Mouse (Mus musculus): ENCODE data around the gene Tlr7. TPM values are rescaled to one million over a fixed set of nuclear protein-coding genes. Genes with fewer than 3 reads are reported as not detected.
"Not testable (repeated sequence)": the region's sequence is repeated elsewhere in the genome, so short reads cannot be mapped to it uniquely, and the experiment has no call there.

Tlr7 gene
- polyA plus RNA-seq, 1 experiment = 0.02 TPM

- no peak overlapping the region for H3ac ChIP-seq (ENCODE audit: control insufficient read depth, insufficient read length, low read depth)
- no peaks in the 10 kb centered on the region for H3K79me3 ChIP-seq (ENCODE audit: low read depth)
- no peaks in the 10 kb centered on the region for H3K27me3 ChIP-seq (ENCODE audit: control insufficient read depth, insufficient read depth, insufficient read length)
- H3K36me3 ChIP-seq (ENCODE audit: control insufficient read depth, insufficient read depth) = no peaks in the 10 kb centered on the region
- no peak for TF ChIP-seq MYOG (IDR thresholded peaks at IDR 0.05; ENCODE audit: control insufficient read depth, extremely low read depth, insufficient read length)
- TF ChIP-seq MYOD1 (IDR thresholded peaks at IDR 0.05; ENCODE audit: control insufficient read depth, insufficient read length, low read depth) = no peak
- TF ChIP-seq FOSL1 (IDR thresholded peaks at IDR 0.05; ENCODE audit: insufficient read depth, low read length, poor library complexity, severe bottlenecking) = no peak
- TF ChIP-seq MAX (IDR thresholded peaks at IDR 0.05) = no peak
- no peak for TF ChIP-seq USF1 (IDR thresholded peaks at IDR 0.05; ENCODE audit: low read depth)
- no peak for TF ChIP-seq CTCF (IDR thresholded peaks at IDR 0.05; ENCODE audit: control insufficient read depth, insufficient read depth, insufficient read length)
- TF ChIP-seq CEBPB (IDR thresholded peaks at IDR 0.05; ENCODE audit: low read depth) = no peak
- H3K79me2 ChIP-seq (ENCODE audit: control insufficient read depth, insufficient read depth) = no peaks in the 10 kb centered on the region
- H3K4me3 ChIP-seq (ENCODE audit: insufficient read depth, poor library complexity, severe bottlenecking) = no peak overlapping the region
These were observed 6.6 kb downstream of the Tlr7 start for GRCm38 (mm10) chrX:167323742-167324141.

- Histone ChIP-seq H3K27me3 (ENCODE audit: control insufficient read depth, insufficient read depth, insufficient read length) (no peaks in the 10 kb centered on the region), H3K79me2 (ENCODE audit: control insufficient read depth, insufficient read depth) (no peaks in the 10 kb centered on the region), H3ac (ENCODE audit: control insufficient read depth, insufficient read length, low read depth) (no peak overlapping the region), H3K79me3 (ENCODE audit: low read depth) (no peaks in the 10 kb centered on the region), H3K36me3 (ENCODE audit: control insufficient read depth, insufficient read depth) (no peaks in the 10 kb centered on the region), H3K4me3 (ENCODE audit: insufficient read depth, poor library complexity, severe bottlenecking) (no peak overlapping the region)
- no peak for TF ChIP-seq FOSL1 (IDR thresholded peaks at IDR 0.05; ENCODE audit: insufficient read depth, low read length, poor library complexity, severe bottlenecking)
- TF ChIP-seq MYOG (IDR thresholded peaks at IDR 0.05; ENCODE audit: control insufficient read depth, extremely low read depth, insufficient read length) = no peak
- no peak for TF ChIP-seq CTCF (IDR thresholded peaks at IDR 0.05; ENCODE audit: control insufficient read depth, insufficient read depth, insufficient read length)
- no peak for TF ChIP-seq CEBPB (IDR thresholded peaks at IDR 0.05; ENCODE audit: low read depth)
- TF ChIP-seq MYOD1 (IDR thresholded peaks at IDR 0.05; ENCODE audit: control insufficient read depth, insufficient read length, low read depth) = no peak
These were observed 9.0 kb downstream of the Tlr7 start for GRCm38 (mm10) chrX:167321233-167321806.

GRCm38 (mm10) chrX:167318819-167319396 lies 11.4 kb downstream of the Tlr7 start:
- Histone ChIP-seq H3K79me2 (ENCODE audit: control insufficient read depth, insufficient read depth) (no peaks in the 10 kb centered on the region), H3K4me3 (ENCODE audit: insufficient read depth, poor library complexity, severe bottlenecking) (no peak overlapping the region), H3K27me3 (ENCODE audit: control insufficient read depth, insufficient read depth, insufficient read length) (no peaks in the 10 kb centered on the region), H3K36me3 (ENCODE audit: control insufficient read depth, insufficient read depth) (no peaks in the 10 kb centered on the region), H3ac (ENCODE audit: control insufficient read depth, insufficient read length, low read depth) (no peak overlapping the region), H3K79me3 (ENCODE audit: low read depth) (no peaks in the 10 kb centered on the region)
- TF ChIP-seq FOSL1 (IDR thresholded peaks at IDR 0.05; ENCODE audit: insufficient read depth, low read length, poor library complexity, severe bottlenecking) (no peak), CEBPB (IDR thresholded peaks at IDR 0.05; ENCODE audit: low read depth) (no peak), MYOG (IDR thresholded peaks at IDR 0.05; ENCODE audit: control insufficient read depth, extremely low read depth, insufficient read length) (no peak), MAX (IDR thresholded peaks at IDR 0.05) (no peak), USF1 (IDR thresholded peaks at IDR 0.05; ENCODE audit: low read depth) (no peak), CTCF (IDR thresholded peaks at IDR 0.05; ENCODE audit: control insufficient read depth, insufficient read depth, insufficient read length) (no peak), MYOD1 (IDR thresholded peaks at IDR 0.05; ENCODE audit: control insufficient read depth, insufficient read length, low read depth) (no peak)

- Histone ChIP-seq H3K4me3 (ENCODE audit: insufficient read depth, poor library complexity, severe bottlenecking) (no peak overlapping the region), H3K36me3 (ENCODE audit: control insufficient read depth, insufficient read depth) (no peaks in the 10 kb centered on the region), H3K79me2 (ENCODE audit: control insufficient read depth, insufficient read depth) (no peaks in the 10 kb centered on the region), H3K79me3 (ENCODE audit: low read depth) (no peaks in the 10 kb centered on the region), H3K27me3 (ENCODE audit: control insufficient read depth, insufficient read depth, insufficient read length) (no peaks in the 10 kb centered on the region), H3ac (ENCODE audit: control insufficient read depth, insufficient read length, low read depth) (no peak overlapping the region)
- TF ChIP-seq USF1 (IDR thresholded peaks at IDR 0.05; ENCODE audit: low read depth) = no peak
- no peak for TF ChIP-seq FOSL1 (IDR thresholded peaks at IDR 0.05; ENCODE audit: insufficient read depth, low read length, poor library complexity, severe bottlenecking)
- no peak for TF ChIP-seq MYOD1 (IDR thresholded peaks at IDR 0.05; ENCODE audit: control insufficient read depth, insufficient read length, low read depth)
These were observed 14.6 kb downstream of the Tlr7 start for GRCm38 (mm10) chrX:167315766-167316165.

- H3K4me3 ChIP-seq (ENCODE audit: insufficient read depth, poor library complexity, severe bottlenecking) = no peak overlapping the region
- no peak overlapping the region for H3ac ChIP-seq (ENCODE audit: control insufficient read depth, insufficient read length, low read depth)
- H3K27me3 ChIP-seq (ENCODE audit: control insufficient read depth, insufficient read depth, insufficient read length) = no peaks in the 10 kb centered on the region
- no peaks in the 10 kb centered on the region for H3K36me3 ChIP-seq (ENCODE audit: control insufficient read depth, insufficient read depth)
- no peaks in the 10 kb centered on the region for H3K79me2 ChIP-seq (ENCODE audit: control insufficient read depth, insufficient read depth)
- TF ChIP-seq CTCF (IDR thresholded peaks at IDR 0.05; ENCODE audit: control insufficient read depth, insufficient read depth, insufficient read length) (no peak), MYOG (IDR thresholded peaks at IDR 0.05; ENCODE audit: control insufficient read depth, extremely low read depth, insufficient read length) (no peak), FOSL1 (IDR thresholded peaks at IDR 0.05; ENCODE audit: insufficient read depth, low read length, poor library complexity, severe bottlenecking) (no peak), MYOD1 (IDR thresholded peaks at IDR 0.05; ENCODE audit: control insufficient read depth, insufficient read length, low read depth) (no peak), MAX (IDR thresholded peaks at IDR 0.05) (no peak), CEBPB (IDR thresholded peaks at IDR 0.05; ENCODE audit: low read depth) (no peak), USF1 (IDR thresholded peaks at IDR 0.05; ENCODE audit: low read depth) (no peak)
- no peaks in the 10 kb centered on the region for H3K79me3 ChIP-seq (ENCODE audit: low read depth)
These were observed 15.1 kb downstream of the Tlr7 start for GRCm38 (mm10) chrX:167315093-167315726.

GRCm38 (mm10) chrX:167302061-167302460 lies 28.3 kb downstream of the Tlr7 start:
- not testable (repeated sequence) for H3K36me3 ChIP-seq (ENCODE audit: control insufficient read depth, insufficient read depth); H3ac ChIP-seq (ENCODE audit: control insufficient read depth, insufficient read length, low read depth); H3K4me3 ChIP-seq (ENCODE audit: insufficient read depth, poor library complexity, severe bottlenecking); H3K27me3 ChIP-seq (ENCODE audit: control insufficient read depth, insufficient read depth, insufficient read length); H3K79me3 ChIP-seq (ENCODE audit: low read depth); H3K79me2 ChIP-seq (ENCODE audit: control insufficient read depth, insufficient read depth)
